Mouse (Mus musculus): ENCODE measurements at regions not wholly inside any gene's neighbourhood (a gene's known extent, or its start where the extent isn't known, plus 50 kb on each side); places are given as distances from the start of the nearest gene placed in this dataset.

DNA sequence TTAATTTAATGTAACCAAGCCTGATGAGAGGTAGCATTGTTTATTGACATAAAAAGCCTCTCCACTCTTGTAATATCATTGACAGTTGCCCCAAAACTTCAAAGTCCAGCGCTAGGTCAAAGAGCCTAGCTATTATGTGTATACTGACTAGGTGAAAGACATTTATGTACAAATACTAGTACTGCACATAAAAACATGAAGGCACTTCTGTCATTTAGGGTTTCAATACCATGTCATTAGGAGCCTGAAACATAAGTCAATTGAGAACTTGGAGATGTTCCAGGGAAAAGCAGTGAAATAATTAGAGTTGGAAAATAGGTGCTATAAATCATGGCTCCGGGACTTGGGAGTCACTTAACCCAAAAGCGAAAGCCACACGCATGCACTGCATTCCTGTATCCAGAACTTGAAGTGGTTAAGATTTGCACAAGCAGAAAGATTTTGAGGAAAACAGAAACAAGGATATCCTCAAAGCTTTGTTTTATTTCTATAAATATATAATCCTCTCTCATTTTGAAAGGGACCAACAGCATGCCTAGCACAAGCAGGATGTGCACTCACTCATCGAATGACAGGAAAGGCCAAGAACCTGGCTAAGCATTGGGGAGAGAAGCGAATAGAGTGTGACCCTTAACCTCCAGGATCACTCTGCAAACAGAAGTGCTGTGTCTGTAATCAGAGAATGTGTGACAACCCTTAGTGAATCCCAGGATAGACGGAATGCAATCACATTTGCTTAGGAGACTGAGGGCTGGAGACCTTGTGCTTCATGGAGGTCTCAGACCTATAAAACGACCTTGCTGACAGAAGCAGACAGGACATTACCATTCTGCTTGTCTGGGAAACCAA lies 176.3 kb upstream of the Crim1 start:
- Histone ChIP-seq H3K4me2 (replicated peaks) (no peak overlapping the region), H3K27ac (peak overlapping the region; percentile 58)

DNA sequence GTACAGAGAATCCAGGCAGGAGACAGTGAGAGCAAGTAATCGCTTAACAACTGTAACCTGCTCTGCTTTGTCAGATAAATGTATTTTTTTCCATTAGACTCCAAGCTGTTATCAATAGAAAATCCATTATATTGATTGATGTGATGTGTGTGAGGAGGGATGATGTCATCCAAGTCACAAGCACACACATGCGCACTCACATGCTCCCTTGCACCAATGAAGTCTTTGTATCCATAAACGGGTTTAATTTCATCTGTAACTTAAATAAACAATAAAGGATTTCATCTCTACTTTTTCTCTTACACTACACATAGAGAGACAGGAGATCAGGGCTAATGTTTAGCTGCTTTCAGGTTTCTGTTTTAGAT lies 175.7 kb upstream of the Crim1 start:
- H3K27ac ChIP-seq: peak overlapping the region; percentile 58

More for the DNA sequence above, 176.3 kb upstream of the Crim1 start:
- ATAC-seq (ENCODE audit: low FRiP score): peak; percentile 39; the same call in 1 of the 2 replicates
- H3K9me3 ChIP-seq (replicated peaks): no peaks in the 10 kb centered on the region
- H3K4me3 ChIP-seq: no peak overlapping the region
- no peaks in the 10 kb centered on the region for H3K36me3 ChIP-seq
- WGBS: 52% methylated on average over 8 of the region's 8 CpGs
- no peaks in the 10 kb centered on the region for H3K27me3 ChIP-seq
- peaks cover 8% of the 10 kb centered on the region for H3K4me1 ChIP-seq
- no peak overlapping the region for H3K9ac ChIP-seq

DNA sequence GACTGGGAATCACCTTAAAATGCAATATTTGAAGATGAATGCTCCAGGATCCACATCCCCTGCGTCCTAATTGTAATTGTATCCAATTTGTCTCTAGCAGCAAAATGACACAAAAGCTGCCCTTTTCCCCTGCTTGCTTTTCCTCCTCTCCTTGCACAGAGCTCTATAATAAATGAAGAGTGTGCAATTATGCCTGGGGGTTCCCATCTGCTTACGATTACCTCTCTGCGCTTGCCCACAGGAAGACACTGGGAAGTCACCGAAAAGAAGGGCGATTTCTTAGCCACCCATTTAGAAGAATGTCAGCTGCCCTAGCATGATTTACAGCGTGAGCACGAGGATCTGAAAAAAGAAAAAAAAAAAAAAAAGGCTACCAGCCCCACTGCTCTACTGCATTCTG lies 174.8 kb upstream of the Crim1 start:
- no peaks in the 10 kb centered on the region for H3K9me3 ChIP-seq (replicated peaks)
- H3K4me2 ChIP-seq (replicated peaks): no peak overlapping the region
- H3K9ac ChIP-seq: no peak overlapping the region
- no peaks in the 10 kb centered on the region for H3K27me3 ChIP-seq
- H3K4me1 ChIP-seq: peaks cover 8% of the 10 kb centered on the region
- WGBS: 45% methylated on average over 7 of the region's 7 CpGs
- H3K27ac ChIP-seq: peak overlapping the region; percentile 52; the same call in 1 of the 2 replicates
- ATAC-seq (ENCODE audit: low FRiP score): peak; percentile 52; the same call in 1 of the 2 replicates
- H3K36me3 ChIP-seq: no peaks in the 10 kb centered on the region
- no peak overlapping the region for H3K4me3 ChIP-seq

More for the DNA sequence above, 175.7 kb upstream of the Crim1 start:
- Histone ChIP-seq H3K27me3 (no peaks in the 10 kb centered on the region), H3K4me3 (no peak overlapping the region), H3K36me3 (no peaks in the 10 kb centered on the region), H3K4me2 (replicated peaks) (no peak overlapping the region), H3K4me1 (peaks cover 8% of the 10 kb centered on the region), H3K9ac (no peak overlapping the region), H3K9me3 (replicated peaks) (no peaks in the 10 kb centered on the region)
- peak; percentile 40; the same call in 1 of the 2 replicates for ATAC-seq (ENCODE audit: low FRiP score)
- 65% methylated on average over 3 of the region's 3 CpGs for WGBS

DNA sequence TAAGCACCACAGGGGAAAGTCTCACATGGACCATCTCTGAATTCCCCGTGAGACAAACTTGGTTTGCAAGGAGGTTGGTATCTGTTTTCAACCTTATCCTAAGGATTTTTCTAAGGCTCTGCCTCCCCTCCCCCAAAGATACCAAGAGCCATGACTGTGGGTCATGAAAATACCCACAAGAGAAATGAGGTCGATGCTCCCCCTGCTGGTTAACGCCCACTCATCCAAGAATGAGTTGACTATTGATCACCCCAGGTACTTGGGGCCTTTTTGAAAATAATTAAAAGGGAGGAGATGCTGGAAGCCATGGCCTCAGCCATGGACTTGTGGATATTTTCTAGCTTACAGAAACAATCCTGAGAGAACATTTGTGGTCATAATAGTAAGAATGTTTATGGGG lies 164.4 kb upstream of the Crim1 start:
- Histone ChIP-seq H3K27me3 (no peaks in the 10 kb centered on the region), H3K9ac (no peak overlapping the region), H3K9me3 (replicated peaks) (no peaks in the 10 kb centered on the region), H3K4me1 (no peaks in the 10 kb centered on the region), H3K36me3 (no peaks in the 10 kb centered on the region), H3K27ac (no peak overlapping the region), H3K4me3 (no peak overlapping the region), H3K4me2 (replicated peaks) (no peak overlapping the region)
- 81% methylated on average over 3 of the region's 3 CpGs for WGBS
- no peak for ATAC-seq (ENCODE audit: low FRiP score)

DNA sequence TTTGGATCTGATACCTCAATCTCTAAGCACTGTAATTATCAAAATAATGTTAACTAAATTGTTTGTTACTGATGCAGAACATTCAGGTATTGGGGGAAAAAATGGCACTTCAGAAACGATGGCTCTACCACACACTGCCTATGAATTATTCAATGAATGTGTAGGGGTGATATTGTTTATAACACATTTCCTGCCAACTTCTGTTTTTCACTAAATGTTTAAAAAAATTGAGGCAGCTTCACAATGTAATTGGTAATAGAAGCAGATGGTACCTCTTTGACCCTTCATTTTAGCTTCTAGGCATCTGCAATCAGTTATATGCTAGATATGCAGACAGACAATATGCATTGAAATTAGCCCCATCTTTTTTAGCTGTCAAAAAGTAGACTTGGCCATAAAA lies 159.7 kb upstream of the Crim1 start:
- no peaks in the 10 kb centered on the region for H3K27me3 ChIP-seq
- H3K4me1 ChIP-seq: no peaks in the 10 kb centered on the region
- WGBS: 71% methylated on average over 1 of the region's 1 CpGs
- H3K4me3 ChIP-seq: no peak overlapping the region
- H3K4me2 ChIP-seq (replicated peaks): no peak overlapping the region
- H3K27ac ChIP-seq: no peak overlapping the region
- H3K9ac ChIP-seq: no peak overlapping the region
- no peaks in the 10 kb centered on the region for H3K36me3 ChIP-seq
- ATAC-seq (ENCODE audit: low FRiP score): no peak
- H3K9me3 ChIP-seq (replicated peaks): no peaks in the 10 kb centered on the region

DNA sequence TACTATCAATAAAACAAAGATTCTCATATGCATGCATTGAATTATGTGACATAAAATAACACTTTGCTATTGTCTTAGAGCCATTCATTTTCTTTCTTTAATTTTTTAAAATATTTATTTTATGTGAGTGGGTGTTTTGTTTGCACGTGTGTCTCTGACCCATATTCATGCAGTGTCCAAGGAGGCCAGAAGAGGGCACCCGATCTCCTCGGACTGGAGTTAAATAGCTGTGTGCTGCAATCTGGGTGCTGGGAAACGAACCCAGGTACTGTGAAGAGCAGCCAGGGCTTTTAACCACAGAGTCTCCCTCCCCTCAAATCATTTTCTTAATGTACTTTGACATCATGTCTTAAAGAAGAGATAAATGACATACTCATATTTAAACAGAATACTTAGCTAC lies 158.8 kb upstream of the Crim1 start:
- no peak overlapping the region for H3K4me2 ChIP-seq (replicated peaks)
- H3K36me3 ChIP-seq: no peaks in the 10 kb centered on the region
- H3K9me3 ChIP-seq (replicated peaks): no peaks in the 10 kb centered on the region
- H3K27me3 ChIP-seq: no peaks in the 10 kb centered on the region
- no peaks in the 10 kb centered on the region for H3K4me1 ChIP-seq
- H3K4me3 ChIP-seq: no peak overlapping the region
- 84% methylated on average over 4 of the region's 4 CpGs for WGBS
- no peak overlapping the region for H3K9ac ChIP-seq
- H3K27ac ChIP-seq: no peak overlapping the region
- ATAC-seq (ENCODE audit: low FRiP score): no peak

DNA sequence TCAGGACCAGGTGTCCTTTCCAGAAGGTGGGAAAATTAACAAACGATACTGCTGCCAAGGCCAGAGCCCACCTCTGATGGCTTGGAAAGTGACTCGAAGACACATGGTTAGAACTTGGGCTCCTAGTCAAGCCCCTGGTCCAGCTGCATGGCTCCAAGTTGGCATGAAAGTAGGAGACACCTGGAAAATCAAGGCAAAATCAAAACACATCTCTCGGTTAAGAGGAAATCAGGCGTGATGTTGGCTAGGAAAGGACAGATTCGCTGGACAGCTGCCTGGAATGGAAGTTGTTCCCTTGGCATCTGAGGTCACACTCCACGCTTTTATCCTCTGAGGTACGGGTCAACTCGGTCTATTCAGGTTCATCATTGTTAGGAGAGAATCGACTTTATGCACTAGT lies 150.3 kb upstream of the Crim1 start:
- 88% methylated on average over 9 of the region's 9 CpGs for WGBS
- Histone ChIP-seq H3K4me3 (no peak overlapping the region), H3K4me1 (no peaks in the 10 kb centered on the region), H3K27me3 (no peaks in the 10 kb centered on the region), H3K9me3 (replicated peaks) (no peaks in the 10 kb centered on the region), H3K9ac (no peak overlapping the region), H3K36me3 (no peaks in the 10 kb centered on the region), H3K27ac (no peak overlapping the region), H3K4me2 (replicated peaks) (no peak overlapping the region)
- no peak for ATAC-seq (ENCODE audit: low FRiP score)

DNA sequence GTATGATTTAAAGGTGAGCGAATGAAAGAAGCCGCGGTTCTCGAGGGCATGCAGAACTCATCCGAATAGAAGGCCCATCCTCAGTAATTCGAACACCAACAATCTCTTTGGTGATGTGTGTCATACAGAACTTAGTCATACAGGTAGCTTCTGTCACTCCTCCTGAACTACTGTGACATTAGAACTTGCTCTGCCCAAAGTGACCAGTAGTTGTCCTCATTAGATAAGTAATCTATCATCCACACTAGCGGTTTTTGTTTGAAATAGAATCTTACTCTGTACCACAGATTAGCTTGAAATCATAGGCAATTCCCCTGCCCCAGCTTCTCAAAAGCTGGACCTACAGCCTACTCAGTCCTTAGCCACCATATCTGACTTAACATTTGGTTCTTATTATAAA lies 149.8 kb upstream of the Crim1 start:
- Histone ChIP-seq H3K4me3 (no peak overlapping the region), H3K4me2 (replicated peaks) (no peak overlapping the region), H3K9me3 (replicated peaks) (no peaks in the 10 kb centered on the region), H3K36me3 (no peaks in the 10 kb centered on the region), H3K4me1 (no peaks in the 10 kb centered on the region), H3K27ac (no peak overlapping the region), H3K27me3 (no peaks in the 10 kb centered on the region), H3K9ac (no peak overlapping the region)
- ATAC-seq (ENCODE audit: low FRiP score): no peak
- WGBS: 90% methylated on average over 7 of the region's 7 CpGs

DNA sequence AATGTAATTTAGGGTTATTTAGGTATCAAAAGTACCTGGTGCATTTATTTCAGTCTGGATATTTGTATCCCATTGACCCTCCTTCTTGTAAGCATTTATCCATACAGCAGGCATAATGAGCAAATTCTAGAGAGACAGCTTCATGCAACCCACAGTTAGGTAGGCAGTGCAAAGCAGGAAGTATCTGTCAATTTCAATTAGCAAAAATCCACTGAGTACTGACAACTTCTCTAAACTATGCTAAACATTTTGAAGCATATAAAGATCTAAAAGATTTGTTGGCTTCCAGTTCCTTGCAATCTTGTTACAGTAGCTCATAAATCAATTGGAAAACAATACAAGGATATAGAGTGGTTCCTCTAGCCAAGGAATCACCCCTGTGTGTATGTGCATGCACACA lies 124.2 kb upstream of the Crim1 start:
- Histone ChIP-seq H3K4me2 (replicated peaks) (no peak overlapping the region), H3K36me3 (no peaks in the 10 kb centered on the region), H3K4me3 (no peak overlapping the region), H3K27me3 (no peaks in the 10 kb centered on the region), H3K9me3 (replicated peaks) (no peaks in the 10 kb centered on the region), H3K27ac (no peak overlapping the region), H3K4me1 (no peaks in the 10 kb centered on the region), H3K9ac (no peak overlapping the region)
- ATAC-seq (ENCODE audit: low FRiP score): no peak

DNA sequence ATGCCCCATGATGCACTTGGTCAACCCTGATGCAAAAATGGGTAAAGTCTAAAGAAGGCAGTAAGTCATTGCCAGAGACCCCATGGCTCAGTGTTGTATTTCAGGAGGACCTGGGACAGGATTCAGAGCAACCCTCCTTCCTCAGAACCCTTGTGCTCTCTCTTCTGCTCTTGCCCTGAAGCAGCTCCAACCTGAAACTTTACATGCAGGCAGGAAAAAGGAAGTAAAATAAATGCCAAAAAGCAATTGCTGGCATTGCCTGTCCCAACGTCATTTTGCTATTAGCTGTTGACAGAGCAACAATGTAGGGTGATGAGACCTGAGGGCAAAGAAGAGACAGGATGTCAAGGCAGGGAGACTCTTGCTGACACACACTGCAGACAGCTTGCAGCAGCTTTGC lies 121.7 kb upstream of the Crim1 start:
- no peak overlapping the region for H3K27ac ChIP-seq
- no peaks in the 10 kb centered on the region for H3K36me3 ChIP-seq
- H3K9ac ChIP-seq: no peak overlapping the region
- H3K4me3 ChIP-seq: no peak overlapping the region
- H3K9me3 ChIP-seq (replicated peaks): no peaks in the 10 kb centered on the region
- no peaks in the 10 kb centered on the region for H3K4me1 ChIP-seq
- WGBS: 63% methylated on average over 1 of the region's 1 CpGs
- H3K27me3 ChIP-seq: no peaks in the 10 kb centered on the region
- no peak overlapping the region for H3K4me2 ChIP-seq (replicated peaks)
- ATAC-seq (ENCODE audit: low FRiP score): no peak

DNA sequence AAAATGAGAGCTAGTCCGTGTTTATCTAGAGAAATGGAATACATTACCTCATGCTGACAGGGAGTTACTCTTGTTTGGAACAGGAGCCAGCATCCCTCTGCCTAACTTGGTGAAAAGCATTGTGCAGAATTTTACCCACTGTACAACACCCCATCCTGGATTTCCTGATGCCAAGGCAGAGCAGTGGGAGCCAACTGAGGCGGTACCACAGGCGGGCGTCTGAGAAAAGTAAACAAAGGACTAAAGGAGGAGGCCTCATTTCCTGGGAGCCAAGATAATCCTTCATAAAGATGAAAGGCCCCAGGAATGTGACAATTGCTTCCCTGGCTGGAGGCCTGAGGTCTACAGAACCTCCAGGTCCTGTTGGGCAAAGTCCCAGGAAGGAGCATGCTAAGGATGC lies 115.6 kb upstream of the Crim1 start:
- Histone ChIP-seq H3K9me3 (replicated peaks) (no peaks in the 10 kb centered on the region), H3K27me3 (no peaks in the 10 kb centered on the region), H3K4me3 (no peak overlapping the region), H3K36me3 (no peaks in the 10 kb centered on the region), H3K4me1 (no peaks in the 10 kb centered on the region), H3K27ac (no peak overlapping the region), H3K4me2 (replicated peaks) (no peak overlapping the region), H3K9ac (no peak overlapping the region)
- 39% methylated on average over 4 of the region's 4 CpGs for WGBS
- ATAC-seq (ENCODE audit: low FRiP score): no peak

DNA sequence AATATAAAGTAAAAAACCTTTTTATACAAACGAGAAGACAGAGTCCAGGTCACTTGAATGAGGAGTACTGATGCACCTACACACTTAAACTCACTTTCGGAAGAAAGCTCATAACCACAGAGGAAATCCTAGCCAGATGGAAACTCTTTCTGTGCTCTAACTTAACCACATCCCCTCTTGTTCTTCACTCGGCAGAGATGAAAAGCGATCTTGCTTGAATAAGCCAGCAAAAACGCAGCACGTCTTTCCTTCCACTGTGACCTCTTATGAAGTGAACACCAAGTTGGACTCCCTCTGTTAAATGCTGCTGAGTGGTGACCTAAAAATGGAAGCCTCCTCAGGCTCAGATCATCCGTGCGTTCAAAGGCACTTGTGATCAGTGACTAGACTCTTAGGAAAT lies 113.1 kb upstream of the Crim1 start:
- Histone ChIP-seq H3K27me3 (no peaks in the 10 kb centered on the region), H3K4me2 (replicated peaks) (no peak overlapping the region), H3K9me3 (replicated peaks) (no peaks in the 10 kb centered on the region), H3K27ac (no peak overlapping the region), H3K9ac (no peak overlapping the region), H3K4me3 (no peak overlapping the region), H3K36me3 (no peaks in the 10 kb centered on the region), H3K4me1 (no peaks in the 10 kb centered on the region)
- 73% methylated on average over 8 of the region's 8 CpGs for WGBS
- ATAC-seq (ENCODE audit: low FRiP score): no peak

DNA sequence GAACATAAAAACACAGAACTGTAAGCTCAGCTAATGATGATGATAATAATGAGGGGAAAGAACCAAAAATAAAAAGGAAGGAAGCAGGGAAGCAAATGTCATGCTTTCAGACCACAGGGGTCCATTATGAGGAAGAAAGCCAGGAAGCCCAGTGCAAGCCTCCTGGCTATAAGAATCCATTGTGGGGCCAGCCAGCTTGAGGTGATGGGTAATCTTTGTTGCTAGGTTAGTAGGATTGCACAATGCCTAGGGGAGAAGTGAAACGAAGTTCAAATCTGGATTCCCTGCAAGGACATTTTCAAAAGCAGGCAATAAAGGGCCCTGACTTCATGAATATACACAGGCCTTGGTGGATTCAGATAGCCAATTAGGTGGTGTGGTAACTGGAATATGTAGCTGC lies 102.3 kb upstream of the Crim1 start:
- Histone ChIP-seq H3K4me1 (no peaks in the 10 kb centered on the region), H3K9me3 (replicated peaks) (no peaks in the 10 kb centered on the region), H3K27me3 (no peaks in the 10 kb centered on the region), H3K27ac (no peak overlapping the region), H3K4me2 (replicated peaks) (no peak overlapping the region), H3K9ac (no peak overlapping the region), H3K36me3 (no peaks in the 10 kb centered on the region), H3K4me3 (no peak overlapping the region)
- no peak for ATAC-seq (ENCODE audit: low FRiP score)
- WGBS: 23% methylated on average over 1 of the region's 1 CpGs
